Mouse (Mus musculus) heart, adult 2 months (tissue): ENCODE data around the gene Eya4.

Source experiments
- CTCF ChIP-seq: fragments of 200-600 bp; IDR thresholded peaks from 2 replicates; pipeline ENCODE4 v1.8.1; 2022; ENCODE audit warnings: antibody characterized with exemption, mild to moderate bottlenecking, moderate library complexity
- POLR2A ChIP-seq: fragments of 200-500 bp; IDR thresholded peaks from 2 replicates; pipeline ENCODE4 v1.6.1; 2011; ENCODE audit warnings: mild to moderate bottlenecking, low read depth, low read length, control low read depth; ENCODE audit not compliant: insufficient read depth

GRCm38 (mm10) chr10:23223336-23223735 is 127.2 kb downstream of the Eya4 start:
- TF ChIP-seq CTCF (no peak), POLR2A (no peak)
